Mouse (Mus musculus): ENCODE measurements around the gene Eif4e2. TPM values are rescaled to one million over a fixed set of nuclear protein-coding genes. Genes with fewer than 3 reads are reported as not detected.

The Eif4e2 gene
- polyA plus RNA-seq, 1 experiment from 2014 or later = 181 TPM

Other genes starting within 250 kb of the Eif4e2 start
- not detected in 2 replicates for gene Alppl2, start 124.0 kb upstream of the Eif4e2 start, polyA plus RNA-seq (2016; fragmentation: Nextera tagmentation; extraction: Ambion mirVana)
- gene Alpi, start 112.3 kb upstream of the Eif4e2 start, polyA plus RNA-seq (2016; fragmentation: Nextera tagmentation; extraction: Ambion mirVana) = not detected in 2 replicates
- gene Akp3, start 88.9 kb upstream of the Eif4e2 start, polyA plus RNA-seq (2016; fragmentation: Nextera tagmentation; extraction: Ambion mirVana) = not detected in 2 replicates
- gene Ecel1, start 57.4 kb upstream of the Eif4e2 start, polyA plus RNA-seq (2016; fragmentation: Nextera tagmentation; extraction: Ambion mirVana) = 0.11 TPM in 2 replicates
- 0.06 TPM in 1 of 2 replicates, not detected in the other for gene Prss56, start 30.6 kb upstream of the Eif4e2 start, polyA plus RNA-seq (2016; fragmentation: Nextera tagmentation; extraction: Ambion mirVana)
- 0.14 and 0.55 TPM in 2 replicates for gene Chrnd, start 23.3 kb upstream of the Eif4e2 start, polyA plus RNA-seq (2016; fragmentation: Nextera tagmentation; extraction: Ambion mirVana)
- 0.26 and 0.81 TPM in 2 replicates for gene Chrng, start 9.3 kb upstream of the Eif4e2 start, polyA plus RNA-seq (2016; fragmentation: Nextera tagmentation; extraction: Ambion mirVana)
- 0.10 and 0.11 TPM in 2 replicates for gene Efhd1, start 50.4 kb downstream of the Eif4e2 start, polyA plus RNA-seq (2016; fragmentation: Nextera tagmentation; extraction: Ambion mirVana)
- gene Gigyf2, start 113.1 kb downstream of the Eif4e2 start, polyA plus RNA-seq (2016; fragmentation: Nextera tagmentation; extraction: Ambion mirVana) = 45.2 and 49.1 TPM in 2 replicates
- 0.65 and 0.71 TPM in 2 replicates for gene Kcnj13, start 180.8 kb downstream of the Eif4e2 start, polyA plus RNA-seq (2016; fragmentation: Nextera tagmentation; extraction: Ambion mirVana)